Mouse (Mus musculus) hindbrain, postnatal 0 days (tissue): ENCODE results near the gene Mbtd1. TPM values are rescaled to one million over a fixed set of nuclear protein-coding genes. Genes with fewer than 3 reads are reported as not detected.

Experiments used
- ATAC-seq: fragments of 200-750 bp; cut with Nextera tagmentation; 2 replicates; pipeline ENCODE4 v1.8.0; 2017; ENCODE audit warnings: mild to moderate bottlenecking, moderate TSS enrichment, moderate library complexity
- DNase-seq: peaks from one replicate; pipeline ENCODE4 v3.0.0-alpha.2; 2015; ENCODE audit warnings: low spot score
- H3K27ac ChIP-seq: fragments of 300-500 bp; sonication (generic); 2 replicates; pipeline ENCODE4 v1.5.1; 2014; ENCODE audit warnings: mild to moderate bottlenecking
- H3K27me3 ChIP-seq: fragments of 300-500 bp; sonication (generic); 2 replicates; pipeline ENCODE4 v1.6.1; 2014; ENCODE audit warnings: low read length, mixed read lengths; ENCODE audit not compliant: insufficient read depth
- H3K36me3 ChIP-seq: fragments of 300-500 bp; sonication (generic); 2 replicates; pipeline ENCODE4 v1.6.1; 2014; ENCODE audit warnings: low read length, mixed read lengths; ENCODE audit not compliant: insufficient read depth
- H3K4me1 ChIP-seq: fragments of 300-500 bp; sonication (generic); 2 replicates; pipeline ENCODE4 v1.6.1; 2014; ENCODE audit warnings: antibody characterized with exemption, low read length, mixed read lengths; ENCODE audit not compliant: insufficient read depth
- H3K4me2 ChIP-seq: fragments of 300-500 bp; sonication (generic); 2 replicates; pipeline ENCODE4 v1.6.1; 2014; ENCODE audit warnings: low read depth, mild to moderate bottlenecking, low read length, moderate library complexity, mixed read lengths
- H3K4me3 ChIP-seq: fragments of 300-500 bp; sonication (generic); 2 replicates; pipeline ENCODE4 v1.5.1; 2014; ENCODE audit warnings: low read length
- H3K9ac ChIP-seq: fragments of 300-500 bp; sonication (generic); replicated peaks from 2 replicates; pipeline ENCODE4 v1.6.1; 2014; ENCODE audit warnings: mild to moderate bottlenecking, low read length, moderate library complexity, mixed read lengths
- H3K9me3 ChIP-seq: fragments of 300-500 bp; sonication (generic); 2 replicates; pipeline ENCODE4 v1.6.1; 2016; ENCODE audit warnings: low read length, mixed read lengths
- CTCF ChIP-seq: IDR thresholded peaks from 2 replicates; pipeline ENCODE4 v1.5.1; 2016; ENCODE audit warnings: antibody characterized with exemption, control low read depth, low read depth
- WGBS: fragments of 180-500 bp; shearing (Covaris S2); extraction: QIAGEN DNeasy Blood & Tissue Kit; methylation state at CpG from one replicate; pipeline ENCODE4 v1.1.7; 2014; 5-methylcytosine and 5-hydroxymethylcytosine counted together
- polyA plus RNA-seq: library from polyadenylated mRNA; unstranded; fragments of >200 nt; fragmentation: Nextera tagmentation; extraction: Ambion mirVana; gene quantifications from 2 replicates; pipeline ENCODE4 v1.2.1, GENCODE M21; 2015
- total RNA-seq: library from RNA; depleted of rRNA; stranded (reverse); fragments of >200 nt; gene quantifications from 2 replicates; pipeline ENCODE4 v1.2.3, GENCODE M21; 2014; rRNA removed

The Mbtd1 gene
- total RNA-seq (15.6 and 19.1 TPM in 2 replicates), polyA plus RNA-seq (13.8 and 14.7 TPM in 2 replicates)

DNA sequence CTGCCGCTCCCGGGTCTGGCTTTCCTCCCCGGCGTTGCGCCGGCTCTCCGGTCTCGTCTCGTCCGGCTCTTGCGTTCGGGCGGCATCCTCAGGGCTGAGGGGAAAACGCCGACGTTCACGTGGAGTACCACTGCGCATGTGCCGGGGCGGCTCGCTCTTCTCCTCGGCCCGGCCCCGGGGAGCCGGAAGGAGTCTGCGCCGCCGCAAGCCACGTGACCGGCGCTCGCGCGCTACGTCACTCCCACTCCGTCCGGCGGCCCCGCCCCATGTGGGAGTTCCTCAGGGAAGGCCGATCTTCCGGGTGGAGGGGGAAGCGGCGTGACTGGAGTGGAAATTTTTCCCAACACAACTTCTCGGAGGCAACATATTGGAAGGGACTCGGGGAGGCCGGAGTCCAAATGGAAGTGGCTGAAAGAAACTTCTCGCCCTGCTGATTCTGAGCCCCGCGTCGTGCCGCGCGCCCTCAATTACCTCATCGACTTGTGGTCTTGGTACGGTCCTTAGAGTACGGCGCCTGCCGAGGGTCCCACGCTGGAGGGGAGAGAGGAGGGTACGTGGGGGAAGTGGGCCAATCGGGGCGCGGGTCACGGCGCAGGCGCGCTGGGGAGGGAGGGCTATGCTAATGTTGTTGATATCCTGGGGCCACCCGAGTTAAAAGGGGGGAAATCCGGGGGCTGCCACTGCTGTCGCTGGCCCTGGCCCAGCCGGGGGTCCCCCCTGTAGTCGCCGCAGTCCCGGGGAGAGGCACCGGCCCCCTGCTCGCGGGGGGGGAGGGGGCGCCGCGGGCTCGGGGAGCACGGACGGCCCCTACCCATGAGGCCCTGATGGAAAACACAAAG, at the start of gene Mbtd1, which contains the start of gene Utp18:
TSS of gene Mbtd1 (plus strand) at position 281 of the 839 bp plus-strand sequence.
TSS of gene Utp18 (minus strand) at position 195 of the 839 bp plus-strand sequence.
- Histone ChIP-seq H3K9me3 (no peaks in the 10 kb centered on the region), H3K27ac (peak within 1 kb of the TSS; percentile 95), H3K9ac (peak within 1 kb of the TSS; percentile 92), H3K27me3 (no peaks in the 10 kb centered on the region), H3K36me3 (0 out of 2 replicates have a peak, but pooled peaks cover 3% of the 10 kb centered on the region), H3K4me3 (peak within 1 kb of the TSS; percentile 99), H3K4me1 (peaks cover 9% of the 10 kb centered on the region), H3K4me2 (peak within 1 kb of the TSS; percentile 96)
- no peak for TF ChIP-seq CTCF
- WGBS: under 1% methylated on average over 67 of the region's 83 CpGs
- ATAC-seq: peak; percentile 98
- DNase-seq: peak; percentile 99

- Histone ChIP-seq H3K27ac (no peak overlapping the region), H3K4me1 (no peaks in the 10 kb centered on the region), H3K9ac (no peak overlapping the region), H3K4me3 (no peak overlapping the region), H3K9me3 (no peaks in the 10 kb centered on the region), H3K27me3 (no peaks in the 10 kb centered on the region), H3K36me3 (no peaks in the 10 kb centered on the region), H3K4me2 (no peak overlapping the region)
- DNase-seq (no peak), ATAC-seq (no peak)
- no peak for TF ChIP-seq CTCF
- 16% methylated on average over 2 of the region's 2 CpGs for WGBS
Observed at GRCm38 (mm10) chr11:93847342-93847741, 38.3 kb upstream of the Mbtd1 start.

GRCm38 (mm10) chr11:93852546-93852945, 33.1 kb upstream of the Mbtd1 start:
- Histone ChIP-seq H3K27ac (no peak overlapping the region), H3K27me3 (no peaks in the 10 kb centered on the region), H3K36me3 (no peaks in the 10 kb centered on the region), H3K9ac (no peak overlapping the region), H3K4me2 (no peak overlapping the region), H3K4me3 (no peak overlapping the region), H3K9me3 (no peaks in the 10 kb centered on the region), H3K4me1 (no peaks in the 10 kb centered on the region)
- no peak for DNase-seq
- no peak for ATAC-seq
- 81% methylated on average over 3 of the region's 3 CpGs for WGBS
- TF ChIP-seq CTCF: no peak

GRCm38 (mm10) chr11:93856284-93856955, 29.2 kb upstream of the Mbtd1 start:
- peak; percentile 94 for DNase-seq
- H3K9me3 ChIP-seq: no peaks in the 10 kb centered on the region
- 0 out of 2 replicates have a peak, but pooled peaks cover 8% of the 10 kb centered on the region for H3K36me3 ChIP-seq
- H3K4me3 ChIP-seq: no peak overlapping the region
- peak; percentile 83 for ATAC-seq
- H3K27ac ChIP-seq: no peak overlapping the region
- H3K4me2 ChIP-seq: 0 out of 2 replicates have a peak overlapping the region, but pooled peaks have one; percentile 29
- WGBS: 4% methylated on average over 6 of the region's 6 CpGs
- H3K9ac ChIP-seq: no peak overlapping the region
- no peaks in the 10 kb centered on the region for H3K4me1 ChIP-seq
- no peaks in the 10 kb centered on the region for H3K27me3 ChIP-seq
- peak; percentile 91 for TF ChIP-seq CTCF

- Histone ChIP-seq H3K4me2 (no peak overlapping the region), H3K27ac (no peak overlapping the region), H3K4me3 (no peak overlapping the region), H3K9me3 (no peaks in the 10 kb centered on the region), H3K36me3 (peaks cover 20% of the 10 kb centered on the region), H3K9ac (no peak overlapping the region), H3K27me3 (no peaks in the 10 kb centered on the region), H3K4me1 (no peaks in the 10 kb centered on the region)
- WGBS: 89% methylated on average over 1 of the region's 1 CpGs
- DNase-seq (no peak), ATAC-seq (no peak)
- TF ChIP-seq CTCF: no peak
Observed at GRCm38 (mm10) chr11:93860540-93861172, 25.0 kb upstream of the Mbtd1 start.

DNA sequence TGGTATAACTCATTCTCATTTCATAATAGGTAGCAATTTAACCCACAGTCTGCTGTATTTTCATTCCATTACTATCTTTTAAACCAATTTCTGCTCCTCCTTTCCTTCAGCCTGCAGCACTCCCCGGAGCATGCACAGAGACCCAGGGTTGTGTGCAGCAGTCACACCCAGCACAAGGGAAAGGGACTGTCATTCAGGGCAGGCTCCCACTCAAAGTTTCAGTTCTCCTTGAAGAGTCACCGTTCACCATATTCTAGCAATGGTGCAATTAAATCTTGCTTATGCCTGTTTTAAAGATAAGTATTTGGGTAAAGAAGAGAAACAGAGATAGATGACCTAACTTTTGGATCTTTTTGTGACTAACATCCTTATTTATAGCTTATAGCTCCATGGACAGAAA, 24.5 kb upstream of the Mbtd1 start:
- peaks cover 24% of the 10 kb centered on the region for H3K36me3 ChIP-seq
- no peak overlapping the region for H3K4me3 ChIP-seq
- H3K27me3 ChIP-seq: no peaks in the 10 kb centered on the region
- H3K27ac ChIP-seq: no peak overlapping the region
- no peak for TF ChIP-seq CTCF
- H3K4me1 ChIP-seq: no peaks in the 10 kb centered on the region
- 92% methylated on average over 2 of the region's 2 CpGs for WGBS
- H3K9me3 ChIP-seq: no peaks in the 10 kb centered on the region
- no peak overlapping the region for H3K9ac ChIP-seq
- no peak overlapping the region for H3K4me2 ChIP-seq
- ATAC-seq: no peak
- DNase-seq: no peak
